In genomic region chrX:112370577-112371410, GRCm38 (mm10) we compare ENCODE assay signal across 8 mouse cellular contexts. TPM values are rescaled to one million over a fixed set of nuclear protein-coding genes. Genes with fewer than 3 reads are reported as not detected.
DNase-seq lines count a peak whose midpoint lies in the region; ATAC-seq and TF ChIP-seq lines count a peak whose summit lies in the region.
"Not testable (repeated sequence)": the region's sequence is repeated elsewhere in the genome, so short reads cannot be mapped to it uniquely, and the experiment has no call there.

No protein-coding gene starts in this region.

- DNase-seq in 3T3-L1 (ENCODE audit: low read depth, low spot score): peak; percentile 71
- peak; percentile 19 to 24 for DNase-seq in adrenal gland, postnatal 4 days (ENCODE audit: low spot score in 2 of 2)
- DNase-seq in heart, embryonic 10.5 days (ENCODE audit: low spot score): peak; percentile 83
- peak; percentile 27 for DNase-seq in kidney, adult 2 months
- peak; percentile 52 for DNase-seq in limb, embryonic 11.5 days (ENCODE audit: low spot score)
- peak; percentile 30 to 42 for DNase-seq in spleen, adult 18-20 months

- TF ChIP-seq CTCF in kidney, adult 2 months (conservative IDR thresholded peaks at IDR 0.05; ENCODE audit: insufficient read depth, insufficient read length, low read depth, low read length): not testable (repeated sequence)

- not testable (repeated sequence) for H3K4me3 ChIP-seq in heart, embryonic 10.5 days; kidney, adult 2 months (ENCODE audit: insufficient read depth, low read depth, low read length); limb, embryonic 11.5 days (ENCODE audit: low read depth, low read length); midbrain, embryonic 12.5 days

- ATAC-seq in erythroid progenitor cell, adult 5-6 weeks (replicated peaks; ENCODE audit: low FRiP score, poor library complexity, severe bottlenecking): peak; percentile 100
- ATAC-seq in limb, embryonic 11.5 days (ENCODE audit: insufficient number of reproducible peaks, low FRiP score, low TSS enrichment, low read depth): peak; percentile 99
- peak; percentile 100 for ATAC-seq in midbrain, embryonic 12.5 days (ENCODE audit: low FRiP score, low read depth)

- not testable (repeated sequence) for H3K4me1 ChIP-seq in heart, embryonic 10.5 days; kidney, adult 2 months (ENCODE audit: control insufficient read depth, insufficient read depth, low read length); limb, embryonic 11.5 days (ENCODE audit: control insufficient read depth, insufficient read depth, low read length); midbrain, embryonic 12.5 days

- not testable (repeated sequence) for H3K4me2 ChIP-seq in limb, embryonic 11.5 days (ENCODE audit: low read depth, severe bottlenecking); midbrain, embryonic 12.5 days (replicated peaks)

- H3K9me3 ChIP-seq in heart, embryonic 10.5 days; limb, embryonic 11.5 days (ENCODE audit: control insufficient read depth, low read length); midbrain, embryonic 12.5 days: not testable (repeated sequence)

- not testable (repeated sequence) for H3K27ac ChIP-seq in heart, embryonic 10.5 days; kidney, adult 2 months (ENCODE audit: insufficient read depth, low read depth, low read length); limb, embryonic 11.5 days (replicated peaks; ENCODE audit: low read depth, low read length); midbrain, embryonic 12.5 days (replicated peaks)

- not testable (repeated sequence) for TF ChIP-seq POLR2A in kidney, adult 2 months (IDR thresholded peaks at IDR 0.05; ENCODE audit: low read depth, low read length)

- not testable (repeated sequence) for H3K9ac ChIP-seq in limb, embryonic 11.5 days (ENCODE audit: low read length); midbrain, embryonic 12.5 days (replicated peaks)

- not testable (repeated sequence) for H3K36me3 ChIP-seq in heart, embryonic 10.5 days; kidney, adult 2 months (ENCODE audit: control insufficient read depth, insufficient read depth, low read length); limb, embryonic 11.5 days (ENCODE audit: control insufficient read depth, insufficient read depth, low read length); midbrain, embryonic 12.5 days

- H3K27me3 ChIP-seq in heart, embryonic 10.5 days (ENCODE audit: insufficient read depth, poor library complexity, severe bottlenecking); kidney, adult 2 months (replicated peaks; ENCODE audit: control insufficient read depth, insufficient read depth, low read length); limb, embryonic 11.5 days (ENCODE audit: control insufficient read depth, insufficient read depth, low read length); midbrain, embryonic 12.5 days: not testable (repeated sequence)

- 83% methylated on average over 5 of the region's 5 CpGs for WGBS in heart, embryonic 10.5 days
- 89% methylated on average over 5 of the region's 5 CpGs for WGBS in kidney, adult 2 months
- 86% methylated on average over 5 of the region's 5 CpGs for WGBS in limb, embryonic 11.5 days
- WGBS in midbrain, embryonic 12.5 days: 83% methylated on average over 5 of the region's 5 CpGs

RNA-seq across cellular contexts. Expression of gene Satl1, which starts 35.8 kb away (rescaled TPM):
- not detected for total RNA-seq in adrenal gland, postnatal 4 days (2021)
- not detected in 2 replicates for total RNA-seq in erythroid progenitor cell, adult 5-6 weeks (2015; ENCODE audit: low replicate concordance)
- total RNA-seq in erythroid progenitor cell, adult 5-6 weeks (2017; ENCODE audit: low replicate concordance): not detected in 2 replicates
- polyA plus RNA-seq in heart, embryonic 10.5 days (2016; fragmentation: Nextera tagmentation; extraction: Ambion mirVana): not detected in 2 replicates
- not detected in 2 replicates for polyA plus RNA-seq in kidney, adult 2 months (2012; rRNA removed)
- not detected in 2 replicates for polyA plus RNA-seq in limb, embryonic 11.5 days (2014; fragmentation: Nextera tagmentation; extraction: Ambion mirVana)
- polyA plus RNA-seq in midbrain, embryonic 12.5 days (2016; fragmentation: Nextera tagmentation; extraction: Ambion mirVana): not detected in 2 replicates

RNA-seq across cellular contexts. Expression of gene Apool, which starts 59.7 kb away (rescaled TPM):
- total RNA-seq in adrenal gland, postnatal 4 days (2021): 10 to 100 TPM; 42.4 to 43.5 TPM
- 10.1 and 14.7 TPM in 2 replicates for total RNA-seq in erythroid progenitor cell, adult 5-6 weeks (2015; ENCODE audit: low replicate concordance)
- total RNA-seq in erythroid progenitor cell, adult 5-6 weeks (2017; ENCODE audit: low replicate concordance): 0.83 and 7.1 TPM in 2 replicates
- 65.9 and 69.9 TPM in 2 replicates for polyA plus RNA-seq in heart, embryonic 10.5 days (2016; fragmentation: Nextera tagmentation; extraction: Ambion mirVana)
- polyA plus RNA-seq in kidney, adult 2 months (2012; rRNA removed): 8.7 and 15.0 TPM in 2 replicates
- 81.2 and 88.0 TPM in 2 replicates for polyA plus RNA-seq in limb, embryonic 11.5 days (2014; fragmentation: Nextera tagmentation; extraction: Ambion mirVana)
- polyA plus RNA-seq in midbrain, embryonic 12.5 days (2016; fragmentation: Nextera tagmentation; extraction: Ambion mirVana): 51.5 and 53.3 TPM in 2 replicates

Comparison
In these comparisons a context has a peak if more than half of its experiments do, and no peak if none do; other contexts are left out.
1. DNase-seq: peak in every context shown above with its lines; median percentile 83 in heart, embryonic 10.5 days; 71 in 3T3-L1; 52 in limb, embryonic 11.5 days; 36 in spleen, adult 18-20 months; 27 in kidney, adult 2 months; 22 in adrenal gland, postnatal 4 days.